Mouse (Mus musculus): Measurements from ENCODE around the gene Pcnx.

- TF ChIP-seq POLR2A (IDR thresholded peaks at IDR 0.05; ENCODE audit: low read depth, low read length) (no peak), CTCF (conservative IDR thresholded peaks at IDR 0.05; ENCODE audit: insufficient read depth, insufficient read length, low read depth, low read length) (no peak)
Measured at GRCm38 (mm10) chr12:81828355-81828754, 31.5 kb upstream of the Pcnx start.

All from kidney, adult 2 months (tissue).